Mouse (Mus musculus): ENCODE measurements around the gene Fam178b. TPM values are rescaled to one million over a fixed set of nuclear protein-coding genes. Genes with fewer than 3 reads are reported as not detected.
A peak's percentile ranks its signal among the peaks of the same experiment; 100 is the strongest.
"Not testable (repeated sequence)": the region's sequence is repeated elsewhere in the genome, so short reads cannot be mapped to it uniquely, and the experiment has no call there.

Gene Fam178b
- total RNA-seq, 2 experiments from 2014 or later, result not detected

DNA sequence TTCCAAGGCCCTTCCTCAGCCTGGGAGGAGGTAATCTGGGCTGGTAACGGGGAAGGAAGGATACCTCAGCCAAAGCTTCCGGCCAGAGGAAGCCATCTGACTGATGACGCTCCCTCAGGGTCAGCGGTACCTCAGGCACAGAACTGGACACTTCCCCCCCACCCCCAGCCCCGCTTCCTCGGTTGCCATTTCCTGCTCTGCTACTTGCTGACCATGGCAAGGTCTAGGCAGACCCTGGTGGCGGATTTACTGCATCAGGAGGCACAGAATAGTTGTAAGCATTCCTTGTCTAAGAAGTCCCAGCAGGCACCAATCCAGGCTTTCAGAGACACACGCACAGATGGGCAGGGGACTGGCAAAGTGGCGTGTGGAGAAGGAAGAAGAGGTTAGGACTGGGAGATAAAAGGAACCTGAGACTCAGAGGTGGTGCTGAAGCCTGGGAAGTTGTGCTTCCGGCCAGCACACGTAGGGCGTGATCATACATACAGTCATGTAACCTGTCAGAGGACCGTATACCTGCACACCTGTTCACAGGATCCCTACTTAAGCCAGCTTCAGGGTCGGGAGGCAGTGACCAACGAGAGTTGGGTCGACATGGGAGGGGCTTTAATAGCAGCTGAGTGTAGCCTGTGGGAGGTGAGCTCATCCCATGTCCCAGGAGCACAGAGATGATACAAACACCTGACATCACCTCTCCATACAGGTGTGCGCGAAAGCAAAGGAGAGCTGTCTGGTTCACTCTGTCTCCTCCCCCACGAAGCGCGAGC, 128.2 kb downstream of the Fam178b start:
- intact Hi-C loops (cut with DNase I), result no loop called here
- no peak for DNase-seq (ENCODE audit: low spot score in 2 of 2)

DNA sequence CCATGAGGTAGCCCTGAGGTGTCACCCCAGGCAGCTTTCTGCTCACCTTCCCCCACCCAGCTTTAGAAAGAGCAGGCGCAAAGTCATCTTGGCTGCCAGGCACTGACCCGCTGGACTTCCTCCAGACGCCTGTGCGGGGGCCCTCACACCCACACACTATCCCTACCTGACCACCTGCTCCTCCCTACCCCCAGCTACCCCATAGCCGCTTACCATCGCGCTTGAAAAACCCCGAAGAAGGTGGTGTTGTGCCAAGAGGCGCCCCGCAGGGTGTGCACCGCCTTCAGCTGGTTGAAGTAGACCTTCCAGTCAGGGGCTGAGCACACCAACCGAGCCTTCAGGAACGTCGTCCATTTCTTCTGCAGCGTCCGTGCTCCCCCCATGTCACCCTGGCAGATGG, 130.5 kb downstream of the Fam178b start:
- intact Hi-C loops (cut with DNase I), result no loop called here

DNA sequence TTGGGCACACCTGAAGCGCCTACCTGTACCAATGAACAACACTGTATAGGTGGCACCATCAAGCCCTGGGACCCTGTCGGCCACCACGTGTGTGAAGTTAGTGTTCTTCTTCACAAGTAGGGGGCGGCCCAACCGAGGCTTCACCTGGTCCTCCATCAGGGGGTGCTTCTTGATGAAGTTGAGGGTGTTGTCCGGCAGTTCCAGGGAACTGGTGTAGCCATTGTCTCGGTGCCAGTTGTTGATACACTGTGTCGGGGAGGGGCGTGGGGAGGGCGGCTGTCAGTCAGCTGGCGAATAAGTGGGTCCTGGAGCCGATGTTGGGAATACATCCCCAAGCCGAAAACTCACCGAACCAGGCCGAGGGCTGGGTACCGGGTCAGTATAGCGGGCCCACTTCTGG, 131.1 kb downstream of the Fam178b start:
- intact Hi-C loops (cut with DNase I), result no loop called here

More for the DNA sequence above, 130.5 kb downstream of the Fam178b start:
- no peak for DNase-seq (ENCODE audit: low spot score in 2 of 2)

DNA sequence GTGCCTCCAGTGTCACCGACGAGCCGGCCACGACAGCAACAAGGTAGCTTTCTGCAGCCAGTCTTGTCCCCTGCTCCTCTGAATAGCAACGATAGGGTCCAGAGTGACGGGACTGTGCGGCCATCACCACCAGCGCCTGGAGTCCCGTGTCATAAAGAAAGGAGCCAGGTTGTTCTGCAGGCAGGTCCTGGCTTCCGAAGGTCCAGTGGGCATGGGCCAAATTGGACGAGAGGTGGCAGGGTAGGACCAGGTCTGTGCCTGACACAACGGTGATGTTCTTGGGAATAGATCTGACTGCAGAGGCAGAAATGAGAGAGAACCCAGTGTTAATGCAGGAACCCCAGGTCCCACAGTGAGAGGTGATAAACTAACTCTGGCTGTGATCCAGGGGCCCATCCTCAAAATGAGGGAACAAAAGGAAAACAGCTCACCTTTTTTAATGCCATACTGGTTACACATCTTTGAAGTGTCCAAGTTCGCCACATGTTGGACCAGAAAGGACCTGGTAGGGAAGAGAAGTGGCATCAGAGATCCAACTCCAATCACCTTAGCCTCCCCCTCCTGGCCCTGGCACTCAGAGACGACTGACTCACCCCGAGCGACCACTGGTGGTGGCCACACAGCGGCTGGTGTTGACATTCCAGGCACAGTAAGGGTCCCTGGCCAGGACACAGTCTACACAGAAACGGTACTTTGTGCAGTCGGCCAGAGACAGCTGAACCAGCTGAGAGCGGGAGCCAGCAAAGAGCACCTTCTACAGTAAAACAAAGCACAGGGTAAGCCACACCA, 132.7 kb downstream of the Fam178b start:
- intact Hi-C loops (cut with DNase I), result no loop called here
- DNase-seq (ENCODE audit: low spot score in 2 of 2), result no peak

More for the DNA sequence above, 131.1 kb downstream of the Fam178b start:
- no peak for DNase-seq (ENCODE audit: low spot score in 2 of 2)

DNA sequence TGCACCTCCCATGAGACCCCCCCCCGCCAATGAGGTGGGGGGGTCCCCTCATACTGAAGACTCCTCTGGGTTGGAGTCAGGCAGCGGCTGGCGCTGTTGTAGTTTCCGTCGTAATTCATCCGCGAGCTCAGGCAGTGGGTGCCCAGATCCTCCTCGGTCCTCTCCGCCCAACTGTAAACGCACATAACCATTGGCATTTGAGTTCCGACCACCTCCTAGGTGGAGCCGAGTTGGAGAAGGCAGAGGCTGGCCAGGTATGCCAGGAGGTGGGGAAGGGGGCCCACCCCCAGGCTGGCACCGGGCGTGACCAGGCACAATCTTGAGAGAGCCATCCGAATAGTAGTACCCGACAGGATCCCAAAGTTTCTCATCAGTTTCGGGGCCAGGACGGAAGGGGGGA, 133.5 kb downstream of the Fam178b start:
- no peak for DNase-seq (ENCODE audit: low spot score in 2 of 2)
- intact Hi-C loops (cut with DNase I), result no loop called here

DNA sequence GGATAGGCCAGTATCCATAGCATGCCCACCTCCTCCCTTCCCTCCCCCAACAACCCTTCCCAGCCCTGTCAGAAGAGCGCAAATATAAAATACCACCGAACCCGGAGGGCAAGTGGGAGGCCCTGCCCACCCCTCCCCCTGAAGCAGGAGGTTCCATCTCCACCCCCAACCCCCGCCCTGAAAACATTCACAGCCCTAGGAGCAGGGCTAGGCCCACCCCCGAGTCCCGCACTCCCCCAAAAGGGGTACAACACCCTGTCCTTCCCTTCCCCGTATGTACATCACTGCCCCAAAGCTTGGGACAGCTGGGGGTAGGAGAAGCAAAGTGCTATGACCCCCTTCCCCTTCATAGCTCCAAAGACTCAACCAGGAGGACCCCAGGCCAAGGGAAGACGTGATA, 134.2 kb downstream of the Fam178b start:
- no peak for DNase-seq (ENCODE audit: low spot score in 2 of 2)
- intact Hi-C loops (cut with DNase I), result no loop called here

DNA sequence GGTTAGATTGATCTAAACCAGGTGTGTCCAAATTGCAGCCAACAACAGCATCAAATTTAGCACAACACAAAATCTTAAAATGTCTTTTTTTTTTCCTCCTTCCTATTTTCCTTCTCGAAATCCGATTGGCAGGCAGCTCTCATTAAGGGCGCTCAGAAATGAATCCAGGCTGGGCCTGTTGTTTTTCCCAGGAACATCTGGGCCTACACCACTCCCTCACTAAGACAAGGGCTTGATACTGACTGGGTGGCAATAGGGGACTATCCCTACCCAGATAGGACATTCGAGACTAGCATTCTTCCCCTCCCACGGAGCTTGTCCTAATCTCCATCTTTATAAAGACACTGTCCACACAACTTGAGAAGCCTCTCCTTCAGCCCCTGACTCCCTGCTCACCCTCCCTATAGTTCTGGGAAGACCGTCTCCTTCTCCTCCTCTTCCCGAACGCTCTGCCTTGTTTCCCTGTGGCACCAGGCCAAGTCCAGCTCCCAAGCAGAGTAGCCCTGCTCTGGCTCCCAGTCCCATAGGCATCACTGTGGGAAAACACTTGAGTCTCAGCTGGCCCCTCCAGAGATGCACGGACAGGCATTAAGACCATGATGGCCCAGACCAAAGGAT, 134.9 kb downstream of the Fam178b start:
- peak in 1 of 2 experiments; percentile 33 for DNase-seq (ENCODE audit: low spot score in 2 of 2)
- intact Hi-C loops (cut with DNase I), result loop anchor here (1.0 kb wide), 3 partner anchors 87 to 136 kb away; no protein-coding TSS in a partner anchor

DNA sequence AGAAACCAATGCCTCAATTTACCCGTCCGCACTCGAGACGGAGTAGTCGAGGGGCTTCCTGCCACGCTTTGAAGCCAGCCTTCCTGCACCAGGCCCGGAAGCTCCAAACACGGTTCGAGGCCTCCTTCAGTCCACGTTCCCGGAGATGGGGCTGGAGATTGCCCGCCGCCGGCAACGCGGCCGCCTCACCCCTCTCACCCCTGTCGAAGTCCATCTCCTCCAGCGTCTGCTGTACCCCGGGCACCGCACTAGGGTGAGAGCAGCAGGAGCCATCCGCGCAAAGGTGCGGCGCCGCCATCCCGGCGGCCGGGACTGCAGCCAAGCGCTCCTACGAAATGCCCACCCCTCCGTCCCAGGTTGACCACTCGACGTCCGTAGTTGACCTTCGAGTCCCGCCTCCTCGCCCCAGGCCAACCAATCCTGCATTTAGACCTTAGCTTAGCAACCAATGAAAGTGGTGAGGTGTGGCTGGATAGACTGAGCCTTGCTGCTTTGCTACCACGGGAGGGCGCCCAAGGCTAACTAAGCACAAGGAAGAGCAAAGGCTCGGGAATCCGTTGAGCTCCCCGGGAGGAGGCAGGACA, 136.0 kb downstream of the Fam178b start, which contains the start of gene Ankrd39:
Ankrd39 (minus strand) TSS at position 558 of the 584 bp plus-strand sequence.
- DNase-seq (ENCODE audit: low spot score in 2 of 2), result peak; percentile 97 to 99
- intact Hi-C loops (cut with DNase I), result loop anchor here (1.0 kb wide), 3 partner anchors 88 to 137 kb away; no protein-coding TSS in a partner anchor

DNA sequence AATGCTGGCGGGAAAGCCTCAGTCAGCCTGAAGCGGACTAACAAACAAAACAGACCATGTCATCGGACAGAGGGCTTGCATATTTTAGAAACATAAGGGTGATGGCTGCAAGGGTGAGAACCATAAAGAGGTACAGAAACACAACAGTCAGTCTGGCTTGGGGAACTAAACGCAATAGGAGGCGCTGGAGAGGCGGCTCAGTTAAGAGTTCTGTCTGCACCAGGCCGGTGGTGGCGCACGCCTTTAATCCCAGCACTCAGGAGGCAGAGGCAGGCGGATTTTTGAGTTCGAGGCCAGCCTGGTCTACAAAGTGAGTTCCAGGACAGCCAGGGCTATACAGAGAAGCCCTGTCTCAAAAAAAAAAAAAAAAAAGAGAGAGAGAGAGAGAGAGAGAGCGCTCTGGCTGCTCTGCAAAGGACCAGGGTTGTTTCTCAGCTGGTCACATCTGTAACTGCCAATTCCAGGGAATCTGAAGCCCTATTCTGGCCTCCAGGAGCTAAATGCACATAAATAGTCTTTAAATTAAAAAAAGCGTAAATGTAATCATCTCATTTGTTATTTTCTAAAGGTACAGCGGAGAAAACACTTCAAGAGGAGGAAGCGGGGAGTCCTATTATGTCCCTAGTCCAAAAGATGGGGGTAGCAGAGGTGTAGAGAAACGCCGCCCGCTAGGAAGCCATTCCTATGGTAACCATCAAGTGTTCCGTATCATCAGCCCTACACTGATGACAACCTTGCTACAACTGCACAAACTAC, 137.0 kb downstream of the Fam178b start:
- peak in 1 of 2 experiments; percentile 42 for DNase-seq (ENCODE audit: low spot score in 2 of 2)
- intact Hi-C loops (cut with DNase I), result no loop called here

DNA sequence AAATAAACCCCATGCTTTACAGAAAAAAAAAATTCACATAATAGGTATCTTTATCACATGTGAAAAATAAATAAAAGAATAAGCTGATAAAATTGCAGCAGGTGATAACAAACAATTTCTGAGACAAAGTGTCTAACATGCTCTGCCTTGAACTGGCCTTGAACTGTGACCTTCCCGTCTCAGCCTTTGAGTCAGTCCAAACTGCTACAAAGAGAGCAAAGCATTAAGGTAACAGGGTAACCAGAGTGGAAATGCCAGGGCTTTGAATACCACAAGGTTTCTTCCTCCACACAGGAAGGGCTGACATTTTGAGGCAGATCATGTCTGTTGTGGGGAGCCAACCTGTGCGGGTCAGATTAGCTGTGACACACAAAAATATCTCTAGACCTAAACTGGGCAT, 137.6 kb downstream of the Fam178b start:
- intact Hi-C loops (cut with DNase I), result no loop called here
- no peak for DNase-seq (ENCODE audit: low spot score in 2 of 2)

DNA sequence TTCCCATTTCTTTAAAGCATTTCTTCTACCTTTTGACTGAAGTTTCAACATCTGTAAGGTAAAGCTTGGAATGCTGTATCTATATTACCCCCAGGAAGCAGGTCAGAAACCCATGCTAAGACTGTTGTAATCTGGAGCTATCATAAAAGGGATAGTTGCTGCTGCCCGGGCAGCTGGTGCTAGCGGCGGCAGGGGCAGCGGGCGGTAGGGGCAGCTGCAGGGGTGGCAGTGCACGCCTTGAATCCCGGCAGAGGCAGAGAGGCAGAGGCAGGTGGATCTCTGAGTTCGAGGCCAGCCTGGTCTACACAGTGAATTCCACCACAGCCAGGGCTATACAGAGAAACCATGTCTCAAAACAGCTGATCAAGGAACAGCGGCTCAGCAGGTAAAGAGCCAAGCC, 140.1 kb downstream of the Fam178b start:
- intact Hi-C loops (cut with DNase I), result no loop called here
- no peak for DNase-seq (ENCODE audit: low spot score in 2 of 2)

DNA sequence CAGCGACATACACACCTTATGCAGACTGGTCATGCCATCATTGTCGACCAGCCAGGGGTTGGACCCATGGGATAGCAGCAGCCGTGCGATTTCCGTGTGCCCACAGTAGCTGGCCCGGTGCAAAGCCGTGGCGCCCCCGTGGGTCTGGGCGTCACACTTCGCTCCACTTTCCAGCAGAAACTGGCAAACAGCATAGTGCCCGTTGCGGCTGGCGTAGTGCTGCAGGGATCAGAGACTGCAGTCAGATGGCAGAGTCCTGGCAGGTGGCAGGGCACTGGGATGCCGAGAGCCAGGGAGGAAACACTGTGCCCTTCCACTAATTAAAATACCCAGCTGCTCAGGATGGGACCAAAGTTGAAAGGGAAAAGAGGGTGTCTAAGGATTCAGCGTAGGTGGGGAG, 141.1 kb downstream of the Fam178b start:
- intact Hi-C loops (cut with DNase I), result no loop called here
- DNase-seq (ENCODE audit: low spot score in 2 of 2), result no peak

DNA sequence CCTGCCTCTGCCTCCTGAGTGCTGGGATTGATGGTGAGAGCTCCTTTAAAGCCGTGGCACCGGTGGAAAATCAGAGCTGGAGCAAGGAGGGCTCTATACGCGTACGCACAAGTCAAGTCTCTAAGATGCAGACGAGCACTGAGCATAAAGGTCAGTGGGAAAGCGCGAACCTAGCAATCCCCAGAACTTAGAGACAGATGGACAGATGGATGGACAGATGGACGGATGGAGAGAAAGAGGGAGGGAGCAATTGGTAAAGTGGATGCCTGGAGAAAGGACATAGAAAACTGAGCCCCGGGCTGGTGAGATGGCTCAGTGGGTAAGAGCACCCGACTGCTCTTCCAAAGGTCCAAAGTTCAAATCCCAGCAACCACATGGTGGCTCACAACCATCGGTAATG, 142.2 kb downstream of the Fam178b start:
- intact Hi-C loops (cut with DNase I), result no loop called here
- no peak for DNase-seq (ENCODE audit: low spot score in 2 of 2)

DNA sequence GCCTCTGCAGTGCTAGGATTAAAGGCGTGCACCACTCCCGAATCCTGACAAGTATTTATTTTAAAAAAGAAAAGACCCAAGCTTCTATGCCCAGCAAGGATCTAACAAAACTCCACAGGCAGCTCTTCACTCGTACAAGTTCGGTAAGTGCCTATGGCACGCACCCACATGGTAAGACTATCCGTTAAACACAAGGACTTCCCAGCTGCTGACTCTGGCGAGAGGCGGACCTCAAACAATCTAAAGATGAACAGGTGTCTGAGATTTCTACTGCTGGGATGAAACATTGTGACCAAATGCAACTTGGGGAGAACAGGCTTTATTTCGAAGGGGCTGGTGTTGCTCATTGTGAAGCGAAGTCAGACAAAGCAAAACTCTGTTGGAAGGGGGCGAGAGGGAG, 142.9 kb downstream of the Fam178b start:
- no peak for DNase-seq (ENCODE audit: low spot score in 2 of 2)
- intact Hi-C loops (cut with DNase I), result no loop called here

DNA sequence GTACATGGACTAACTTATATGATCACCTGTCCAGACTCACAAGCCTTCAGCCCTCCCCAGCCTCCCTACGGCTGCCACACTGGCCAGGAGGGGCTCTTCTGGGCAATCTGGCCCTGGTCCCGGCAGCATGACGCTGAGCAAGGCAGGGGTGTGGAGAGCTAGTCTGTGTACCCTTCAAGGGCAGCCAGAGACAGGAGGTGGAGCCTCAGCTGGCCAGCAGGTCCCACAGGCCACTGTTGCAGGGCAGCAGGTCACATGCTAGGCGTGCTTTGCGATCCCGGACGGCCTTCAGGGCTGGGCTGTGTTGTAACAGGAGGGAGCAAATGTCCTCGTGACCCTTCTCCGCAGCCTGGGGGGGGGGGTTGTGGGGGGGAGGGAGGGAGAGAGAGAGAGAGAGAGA, 143.8 kb downstream of the Fam178b start, which contains the start of gene Gm42417:
Gm42417 (minus strand) TSS at position 244 of the 400 bp plus-strand sequence.
- intact Hi-C loops (cut with DNase I), result no loop called here
- DNase-seq (ENCODE audit: low spot score in 2 of 2), result no peak

DNA sequence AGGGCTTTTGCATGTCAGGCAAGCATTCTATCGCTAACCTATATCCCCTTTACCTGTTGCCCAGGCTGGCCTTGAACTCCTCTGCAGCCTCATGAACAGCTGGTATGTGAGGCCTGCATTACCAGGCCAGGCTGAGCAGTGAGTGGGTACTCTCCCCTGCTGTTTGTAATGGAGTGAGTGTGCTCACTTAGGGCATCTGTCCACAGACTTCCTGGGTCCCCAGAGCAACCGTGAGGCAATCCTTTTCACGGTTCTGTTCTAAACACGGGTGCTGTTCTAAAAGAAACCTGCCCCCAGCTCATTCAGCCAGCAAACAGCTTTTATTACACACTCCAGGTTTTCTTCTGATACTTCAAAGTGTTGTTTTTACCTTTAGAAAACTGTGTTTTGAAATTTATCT, 144.3 kb downstream of the Fam178b start:
- intact Hi-C loops (cut with DNase I), result no loop called here
- no peak for DNase-seq (ENCODE audit: low spot score in 2 of 2)

DNA sequence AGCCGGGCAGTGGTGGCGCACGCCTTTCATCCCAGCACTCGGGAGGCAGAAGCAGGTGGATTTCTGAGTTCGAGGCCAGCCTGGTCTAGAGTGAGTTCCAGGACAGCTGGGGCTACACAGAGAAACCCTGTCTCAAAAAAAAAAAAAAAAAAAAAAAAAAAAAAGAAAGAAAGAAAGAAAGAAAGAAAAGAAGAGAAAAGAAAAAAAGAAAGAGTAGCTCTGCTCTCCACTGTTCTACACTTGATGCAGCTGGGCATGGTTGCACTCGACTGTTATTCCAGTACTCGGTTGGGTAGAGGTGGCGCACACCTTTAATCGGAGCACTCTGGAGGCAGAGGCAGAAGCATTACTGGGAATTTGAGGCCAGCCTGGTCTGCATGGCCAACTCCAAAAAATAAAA, 146.2 kb downstream of the Fam178b start, which contains the start of gene Ankrd23:
Ankrd23 (minus strand) TSS at position 101 of the 400 bp plus-strand sequence.
- DNase-seq (ENCODE audit: low spot score in 2 of 2); intact Hi-C loops (cut with DNase I): not testable (repeated sequence)

DNA sequence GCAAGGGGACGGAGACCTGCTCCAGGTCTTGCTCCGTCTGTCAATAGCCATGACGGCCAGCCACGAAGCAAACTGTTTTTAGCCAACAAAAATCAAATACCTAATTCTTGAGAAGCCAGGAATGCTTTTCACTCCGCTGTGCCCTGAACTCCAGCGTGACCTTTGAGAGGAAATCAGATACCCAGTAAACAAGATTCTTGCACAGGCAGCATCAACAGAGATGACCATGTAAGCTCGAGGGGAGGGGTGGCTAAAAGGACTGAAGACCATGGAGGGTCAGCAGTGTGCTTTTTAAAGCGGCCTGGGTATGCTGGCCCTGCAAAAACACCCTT, 146.6 kb downstream of the Fam178b start:
- no peak for DNase-seq (ENCODE audit: low spot score in 2 of 2)
- intact Hi-C loops (cut with DNase I), result no loop called here
